Comparison of ENCODE assay signal across 18 mouse cellular contexts in genomic region chr17:11532066-11532465, GRCm38 (mm10).
DNase-seq lines count a peak whose midpoint lies in the region; ATAC-seq lines count a peak whose summit lies in the region.
"Had no signal": no experiment of that assay in that cellular context is flagged by ENCODE, and none has a peak within 500 bp of the region (broad histone marks: within the 10 kb centered on the region; RNA-seq: fewer than 3 reads in every experiment).

No protein-coding gene starts in this region.

- DNase-seq in adrenal gland, postnatal 14 days, result peak; percentile 11
- DNase-seq in adrenal gland, adult 18-20 months (ENCODE audit: low spot score in 2 of 2), result no peak
- no peak for DNase-seq in midbrain, embryonic 10.5 days (ENCODE audit: low spot score)
- peak; percentile 27 for DNase-seq in ZHBTc4 (ENCODE audit: low read depth, low spot score)
- no peak for DNase-seq in c-Kit-positive CD71-positive TER-119-positive erythroid progenitor cells, embryonic 14.5 days (ENCODE audit: low spot score)
- DNase-seq: cerebellum, adult 18-20 months; cerebellum, postnatal 10 days; gastrocnemius, postnatal 36 days; heart, adult 18-20 months; heart, postnatal 14 days; kidney, adult 2 months had no signal

- no peak overlapping the region for H3K9ac ChIP-seq in midbrain, embryonic 15.5 days
- H3K9ac ChIP-seq: heart, embryonic 15.5 days; hindbrain, embryonic 15.5 days had no signal

- no peak for ATAC-seq in midbrain, embryonic 15.5 days (replicated peaks)
- ATAC-seq: intestine, embryonic 16.5 days had no signal

- peak overlapping the region; percentile 84; the same call in 1 of the 2 replicates for H3K27ac ChIP-seq in midbrain, embryonic 10.5 days (replicated peaks)
- H3K27ac ChIP-seq in midbrain, embryonic 15.5 days, result no peak overlapping the region
- H3K27ac ChIP-seq: embryonic facial prominence, embryonic 10.5 days; heart, embryonic 10.5 days; heart, embryonic 15.5 days had no signal

- H3K4me1 ChIP-seq in midbrain, embryonic 10.5 days, result peaks cover 28% of the 10 kb centered on the region
- peaks cover 6% of the 10 kb centered on the region for H3K4me1 ChIP-seq in midbrain, embryonic 15.5 days
- H3K4me1 ChIP-seq: heart, embryonic 10.5 days; heart, embryonic 15.5 days had no signal

- no peak overlapping the region for H3K4me3 ChIP-seq in midbrain, embryonic 10.5 days
- H3K4me3 ChIP-seq in midbrain, embryonic 15.5 days, result no peak overlapping the region
- H3K4me3 ChIP-seq: embryonic facial prominence, embryonic 10.5 days; heart, embryonic 10.5 days; heart, embryonic 15.5 days; hindbrain, embryonic 15.5 days had no signal

- 27% methylated on average over 3 of the region's 3 CpGs for WGBS in midbrain, embryonic 10.5 days
- 30% methylated on average over 3 of the region's 3 CpGs for WGBS in midbrain, embryonic 15.5 days

- H3K4me2 ChIP-seq in midbrain, embryonic 15.5 days, result no peak overlapping the region
- H3K4me2 ChIP-seq: heart, embryonic 15.5 days; hindbrain, embryonic 15.5 days had no signal

- H3K36me3 ChIP-seq in midbrain, embryonic 10.5 days, result no peaks in the 10 kb centered on the region
- no peaks in the 10 kb centered on the region for H3K36me3 ChIP-seq in midbrain, embryonic 15.5 days (replicated peaks)
- H3K36me3 ChIP-seq: embryonic facial prominence, embryonic 10.5 days; heart, embryonic 10.5 days; heart, embryonic 15.5 days; hindbrain, embryonic 15.5 days had no signal

- H3K27me3 ChIP-seq in midbrain, embryonic 10.5 days (ENCODE audit: low read depth, poor library complexity, severe bottlenecking), result no peaks in the 10 kb centered on the region
- no peaks in the 10 kb centered on the region for H3K27me3 ChIP-seq in midbrain, embryonic 15.5 days (replicated peaks)
- H3K27me3 ChIP-seq: CH12.LX; heart, embryonic 15.5 days; hindbrain, embryonic 15.5 days had no signal

- H3K9me3 ChIP-seq in midbrain, embryonic 10.5 days (replicated peaks), result no peaks in the 10 kb centered on the region
- H3K9me3 ChIP-seq in midbrain, embryonic 15.5 days, result no peaks in the 10 kb centered on the region
- H3K9me3 ChIP-seq: embryonic facial prominence, embryonic 10.5 days; heart, embryonic 10.5 days; heart, embryonic 15.5 days; hindbrain, embryonic 15.5 days had no signal

Comparison
In these comparisons a context has a peak if more than half of its experiments do, and no peak if none do; other contexts are left out.
1. DNase-seq: peak in adrenal gland, postnatal 14 days (single experiment) and ZHBTc4 (single experiment); none in adrenal gland, adult 18-20 months (0 of 2), midbrain, embryonic 10.5 days (single experiment) and c-Kit-positive CD71-positive TER-119-positive erythroid progenitor cells, embryonic 14.5 days (single experiment).